In the genomic region with DNA sequence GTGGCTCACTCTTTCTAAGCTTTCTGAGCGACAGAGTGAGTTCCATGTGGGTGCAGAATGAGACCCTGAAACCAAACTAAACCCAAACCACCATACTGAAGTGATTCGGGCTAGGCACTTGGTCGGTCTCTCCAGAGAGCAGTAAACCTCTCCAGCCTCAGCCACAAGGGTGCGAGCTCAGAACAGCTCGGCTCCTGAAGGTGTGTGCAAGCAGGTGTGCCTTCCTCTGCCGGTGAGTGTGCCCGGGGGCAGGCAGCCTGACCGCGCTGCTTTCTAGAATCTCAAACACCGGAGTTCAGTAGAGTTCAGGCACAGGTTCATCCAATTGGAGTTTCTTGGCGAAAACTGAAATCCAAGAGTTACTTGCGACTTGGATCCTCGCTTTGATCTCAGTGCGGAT, we compare ENCODE assay signal across 9 mouse cellular contexts. TPM values are rescaled to one million over a fixed set of nuclear protein-coding genes. Genes with fewer than 3 reads are reported as not detected.
DNase-seq lines count a peak whose midpoint lies in the region; ATAC-seq and TF ChIP-seq lines count a peak whose summit lies in the region.
"Had no signal": no experiment of that assay in that cellular context is flagged by ENCODE, and none has a peak within 500 bp of the region (broad histone marks: within the 10 kb centered on the region; RNA-seq: fewer than 3 reads in every experiment).

A gene (plus strand): TSS at position 368 of the 400 bp plus-strand sequence.

- H3K9me3 ChIP-seq in kidney, postnatal 0 days (replicated peaks; ENCODE audit: low read length), result no peaks in the 10 kb centered on the region
- no peaks in the 10 kb centered on the region for H3K9me3 ChIP-seq in embryonic facial prominence, embryonic 14.5 days (ENCODE audit: control insufficient read depth, low read length)
- H3K9me3 ChIP-seq in intestine, embryonic 16.5 days (ENCODE audit: control insufficient read depth, low read length), result no peaks in the 10 kb centered on the region
- no peaks in the 10 kb centered on the region for H3K9me3 ChIP-seq in midbrain, postnatal 0 days (ENCODE audit: low read length)

- no peaks in the 10 kb centered on the region for H3K27me3 ChIP-seq in kidney, postnatal 0 days (ENCODE audit: insufficient read depth, low read length)
- peaks cover 12% of the 10 kb centered on the region for H3K27me3 ChIP-seq in embryonic facial prominence, embryonic 14.5 days (replicated peaks; ENCODE audit: control insufficient read depth, insufficient read depth, low read length)
- no peaks in the 10 kb centered on the region for H3K27me3 ChIP-seq in intestine, embryonic 16.5 days (replicated peaks; ENCODE audit: control insufficient read depth, insufficient read depth, low read length)
- H3K27me3 ChIP-seq in midbrain, postnatal 0 days (ENCODE audit: insufficient read depth, low read length), result peaks cover 8% of the 10 kb centered on the region; the same call in 1 of the 2 replicates

- peak within 1 kb of the TSS; percentile 52 for H3K4me2 ChIP-seq in kidney, postnatal 0 days (ENCODE audit: low read length)
- peak within 1 kb of the TSS; percentile 42 for H3K4me2 ChIP-seq in embryonic facial prominence, embryonic 14.5 days (ENCODE audit: low read depth, low read length)
- H3K4me2 ChIP-seq in intestine, embryonic 16.5 days (ENCODE audit: low read depth, low read length), result peak within 1 kb of the TSS; percentile 58
- peak within 1 kb of the TSS; percentile 15; the same call in 1 of the 2 replicates for H3K4me2 ChIP-seq in midbrain, postnatal 0 days (ENCODE audit: low read depth, low read length, poor library complexity, severe bottlenecking)

- H3K4me1 ChIP-seq in kidney, postnatal 0 days (replicated peaks; ENCODE audit: insufficient read depth, low read length), result no peaks in the 10 kb centered on the region
- H3K4me1 ChIP-seq in embryonic facial prominence, embryonic 14.5 days (ENCODE audit: control insufficient read depth, insufficient read depth, low read length), result no peaks in the 10 kb centered on the region
- no peaks in the 10 kb centered on the region for H3K4me1 ChIP-seq in intestine, embryonic 16.5 days (ENCODE audit: control insufficient read depth, insufficient read depth, low read length)
- H3K4me1 ChIP-seq in midbrain, postnatal 0 days (ENCODE audit: insufficient read depth, low read length), result no peaks in the 10 kb centered on the region

- H3K36me3 ChIP-seq in kidney, postnatal 0 days (ENCODE audit: insufficient read depth, low read length), result no peaks in the 10 kb centered on the region
- H3K36me3 ChIP-seq in embryonic facial prominence, embryonic 14.5 days (ENCODE audit: control insufficient read depth, insufficient read depth, low read length), result no peaks in the 10 kb centered on the region
- no peaks in the 10 kb centered on the region for H3K36me3 ChIP-seq in intestine, embryonic 16.5 days (ENCODE audit: control insufficient read depth, insufficient read depth, low read length)
- H3K36me3 ChIP-seq in midbrain, postnatal 0 days (ENCODE audit: insufficient read depth, low read length), result no peaks in the 10 kb centered on the region

- H3K27ac ChIP-seq in kidney, postnatal 0 days, result no peak within 1 kb of the TSS
- no peak within 1 kb of the TSS for H3K27ac ChIP-seq in embryonic facial prominence, embryonic 14.5 days (replicated peaks; ENCODE audit: low read depth, low read length)
- H3K27ac ChIP-seq in intestine, embryonic 16.5 days (ENCODE audit: low read length), result no peak within 1 kb of the TSS
- no peak within 1 kb of the TSS for H3K27ac ChIP-seq in midbrain, postnatal 0 days (ENCODE audit: low read depth, low read length)

- DNase-seq in kidney, postnatal 0 days (ENCODE audit: low spot score), result no peak
- no peak for DNase-seq in kidney, adult 9 months
- DNase-seq in embryonic facial prominence, embryonic 14.5 days (ENCODE audit: low spot score), result no peak
- DNase-seq in midbrain, postnatal 0 days (ENCODE audit: low spot score), result no peak
- no peak for DNase-seq in cerebellum, adult 8-10 months
- DNase-seq in right cerebral cortex, postnatal 10 days (ENCODE audit: low spot score in 2 of 2), result no peak
- DNase-seq in thymus, postnatal 4 days, result no peak

- TF ChIP-seq CTCF in kidney, postnatal 0 days (IDR thresholded peaks at IDR 0.05; ENCODE audit: low read depth), result no peak
- TF ChIP-seq CTCF in midbrain, postnatal 0 days (IDR thresholded peaks at IDR 0.05), result no peak

- WGBS in kidney, postnatal 0 days, result 24% methylated on average over 14 of the region's 14 CpGs
- WGBS in embryonic facial prominence, embryonic 14.5 days, result 29% methylated on average over 14 of the region's 14 CpGs
- 31% methylated on average over 14 of the region's 14 CpGs for WGBS in intestine, embryonic 16.5 days
- WGBS in midbrain, postnatal 0 days, result 33% methylated on average over 14 of the region's 14 CpGs

- H3K9ac ChIP-seq in kidney, postnatal 0 days (ENCODE audit: low read depth, low read length), result peak within 1 kb of the TSS; percentile 13; the same call in 1 of the 2 replicates
- no peak within 1 kb of the TSS for H3K9ac ChIP-seq in embryonic facial prominence, embryonic 14.5 days (ENCODE audit: low read depth, low read length)
- H3K9ac ChIP-seq in intestine, embryonic 16.5 days (ENCODE audit: low read depth, low read length), result peak within 1 kb of the TSS; percentile 49
- no peak within 1 kb of the TSS for H3K9ac ChIP-seq in midbrain, postnatal 0 days (replicated peaks; ENCODE audit: low read length, poor library complexity, severe bottlenecking)

- no peak for ATAC-seq in kidney, postnatal 0 days (replicated peaks; ENCODE audit: low FRiP score, low read depth)
- no peak for ATAC-seq in embryonic facial prominence, embryonic 14.5 days (ENCODE audit: low read depth)
- peak; percentile 81 for ATAC-seq in intestine, embryonic 16.5 days
- ATAC-seq in midbrain, postnatal 0 days (ENCODE audit: low FRiP score), result no peak

- H3K4me3 ChIP-seq in kidney, postnatal 0 days (replicated peaks; ENCODE audit: low read depth, low read length), result peak within 1 kb of the TSS; percentile 16; the same call in 1 of the 2 replicates
- peak within 1 kb of the TSS; percentile 10; the same call in 1 of the 2 replicates for H3K4me3 ChIP-seq in embryonic facial prominence, embryonic 14.5 days (ENCODE audit: low read depth, low read length)
- H3K4me3 ChIP-seq in intestine, embryonic 16.5 days (ENCODE audit: low read length), result peak within 1 kb of the TSS; percentile 38
- no peak within 1 kb of the TSS for H3K4me3 ChIP-seq in midbrain, postnatal 0 days (ENCODE audit: low read depth, low read length)

RNA-seq across cellular contexts. Expression of the gene that starts here (rescaled TPM):
- not detected in 2 replicates for polyA plus RNA-seq in kidney, postnatal 0 days (2015; fragmentation: Nextera tagmentation; extraction: Ambion mirVana)
- polyA plus RNA-seq in embryonic facial prominence, embryonic 14.5 days (2014; fragmentation: Nextera tagmentation; extraction: Ambion mirVana), result 0.08 TPM in 1 of 2 replicates, not detected in the other
- polyA plus RNA-seq in intestine, embryonic 16.5 days (2015; fragmentation: Nextera tagmentation; extraction: Ambion mirVana), result 0.16 and 0.18 TPM in 2 replicates
- total RNA-seq in midbrain, postnatal 0 days (2014; rRNA removed), result 0.16 TPM in 1 of 2 replicates, not detected in the other
- polyA plus RNA-seq in midbrain, postnatal 0 days (2015; fragmentation: Nextera tagmentation; extraction: Ambion mirVana), result not detected in 2 replicates
- polyA plus RNA-seq: large intestine, adult 2 months had no signal

Comparison
In these comparisons a context has a peak if more than half of its experiments do, and no peak if none do; other contexts are left out.
1. Peak in ATAC-seq, H3K4me3 ChIP-seq, H3K9ac ChIP-seq and H3K4me2 ChIP-seq in intestine, embryonic 16.5 days; RNA of the gene not detected or under 1 TPM.